Mouse (Mus musculus) adrenal gland, adult 8-10 months (tissue): ENCODE measurements around the gene Acin1. TPM values are rescaled to one million over a fixed set of nuclear protein-coding genes. Genes with fewer than 3 reads are reported as not detected.
"Not testable (repeated sequence)": the region's sequence is repeated elsewhere in the genome, so short reads cannot be mapped to it uniquely, and the experiment has no call there.

Experiments
- DNase-seq: peaks from one replicate; pipeline ENCODE4 v3.0.0; 2022
- total RNA-seq, 4 experiments: library from RNA; stranded (reverse); gene quantifications; 2 replicates each; pipeline ENCODE4 v1.2.4; 2022

Gene Acin1
- total RNA-seq, 4 experiments from 2014 or later: 140 to 305 (median 208) TPM

GRCm38 (mm10) chr14:54641305-54641969 is 45.3 kb downstream of the Acin1 start, which contains the start of gene Cdh24:
TSS of gene Cdh24 (minus strand) at chr14:54641364.
- peak; percentile 81 for DNase-seq

GRCm38 (mm10) chr14:54640946-54641304 is 45.8 kb downstream of the Acin1 start, which contains the start of gene Gm17606:
TSS of gene Gm17606 (plus strand) at chr14:54640952.
- no peak for DNase-seq

- DNase-seq: no peak
Observed at GRCm38 (mm10) chr14:54640121-54640520, 46.6 kb downstream of the Acin1 start.

GRCm38 (mm10) chr14:54638210-54638609 is 48.5 kb downstream of the Acin1 start:
- DNase-seq: no peak

- no peak for DNase-seq
Observed at GRCm38 (mm10) chr14:54636954-54637353, 49.8 kb downstream of the Acin1 start.

- no peak for DNase-seq
Observed at GRCm38 (mm10) chr14:54634182-54634581, 52.5 kb downstream of the Acin1 start.

- DNase-seq: no peak
Observed at GRCm38 (mm10) chr14:54632252-54632651, 54.5 kb downstream of the Acin1 start.

- DNase-seq: no peak
Observed at GRCm38 (mm10) chr14:54631240-54631599, 55.5 kb downstream of the Acin1 start.

GRCm38 (mm10) chr14:54630583-54631239 is 56.0 kb downstream of the Acin1 start:
- DNase-seq: no peak

- DNase-seq: no peak
Observed at GRCm38 (mm10) chr14:54629797-54630196, 56.9 kb downstream of the Acin1 start.

- DNase-seq: no peak
Observed at GRCm38 (mm10) chr14:54628103-54628502, 58.6 kb downstream of the Acin1 start.

GRCm38 (mm10) chr14:54624976-54625375 is 61.8 kb downstream of the Acin1 start:
- DNase-seq: no peak

GRCm38 (mm10) chr14:54623334-54623733 is 63.4 kb downstream of the Acin1 start:
- DNase-seq: no peak

GRCm38 (mm10) chr14:54621133-54621532 is 65.6 kb downstream of the Acin1 start, which contains the start of gene Psmb11:
TSS of gene Psmb11 (plus strand) at chr14:54621433.
- no peak for DNase-seq

GRCm38 (mm10) chr14:54617897-54618365 is 68.8 kb downstream of the Acin1 start, which contains the start of gene Psmb5:
TSS of gene Psmb5 (minus strand) at chr14:54618022.
- DNase-seq: peak; percentile 86

GRCm38 (mm10) chr14:54617152-54617896 is 69.4 kb downstream of the Acin1 start:
- DNase-seq: no peak

GRCm38 (mm10) chr14:54616226-54616825 is 70.4 kb downstream of the Acin1 start:
- no peak for DNase-seq

- DNase-seq: not testable (repeated sequence)
Observed at GRCm38 (mm10) chr14:54614130-54614529, 72.6 kb downstream of the Acin1 start.

GRCm38 (mm10) chr14:54610648-54611047 is 76.1 kb downstream of the Acin1 start:
- DNase-seq: no peak

- no peak for DNase-seq
Observed at GRCm38 (mm10) chr14:54609962-54610361, 76.8 kb downstream of the Acin1 start.

GRCm38 (mm10) chr14:54609245-54609644 is 77.5 kb downstream of the Acin1 start:
- DNase-seq: no peak

GRCm38 (mm10) chr14:54607226-54607625 is 79.5 kb downstream of the Acin1 start:
- no peak for DNase-seq
